Mouse (Mus musculus) c-Kit-positive CD71-negative TER-119-negative erythroid progenitor cells, embryonic 14.5 days (primary cell): ENCODE measurements around the gene Rce1.

Experiments
- DNase-seq: peaks from one replicate; pipeline ENCODE4 v3.0.0-alpha.2; 2013; ENCODE audit warnings: low read depth

Rce1 gene

GRCm38 (mm10) chr19:4625179-4625828 lies at the start of gene Rce1:
Gene Rce1, minus strand, starts transcription at chr19:4625641.
- DNase-seq, result peak; percentile 86

GRCm38 (mm10) chr19:4672401-4672800 lies 47.0 kb upstream of the Rce1 start:
- no peak for DNase-seq

- DNase-seq, result no peak
Observed at GRCm38 (mm10) chr19:4670776-4671175, 45.3 kb upstream of the Rce1 start.

GRCm38 (mm10) chr19:4666815-4667214 lies 41.4 kb upstream of the Rce1 start:
- no peak for DNase-seq

GRCm38 (mm10) chr19:4658156-4658555 lies 32.7 kb upstream of the Rce1 start:
- no peak for DNase-seq

- DNase-seq, result no peak
Observed at GRCm38 (mm10) chr19:4646917-4647492, 21.6 kb upstream of the Rce1 start.

- DNase-seq, result no peak
Observed at GRCm38 (mm10) chr19:4644271-4644670, 18.8 kb upstream of the Rce1 start.

GRCm38 (mm10) chr19:4635986-4636385 lies 10.5 kb upstream of the Rce1 start:
- DNase-seq, result no peak

GRCm38 (mm10) chr19:4628819-4629218 lies 3.4 kb upstream of the Rce1 start:
- DNase-seq, result peak; percentile 72

- no peak for DNase-seq
Observed at GRCm38 (mm10) chr19:4625829-4626535, 541 bp upstream of the Rce1 start.

- no peak for DNase-seq
Observed at GRCm38 (mm10) chr19:4624406-4625178, 849 bp downstream of the Rce1 start.

- no peak for DNase-seq
Observed at GRCm38 (mm10) chr19:4624006-4624405, 1.4 kb downstream of the Rce1 start.

- no peak for DNase-seq
Observed at GRCm38 (mm10) chr19:4623419-4623818, 2.0 kb downstream of the Rce1 start.

- no peak for DNase-seq
Observed at GRCm38 (mm10) chr19:4622780-4623179, 2.7 kb downstream of the Rce1 start.

- DNase-seq, result no peak
Observed at GRCm38 (mm10) chr19:4620721-4621120, 4.7 kb downstream of the Rce1 start.

GRCm38 (mm10) chr19:4619461-4619860 lies 6.0 kb downstream of the Rce1 start:
- no peak for DNase-seq

- DNase-seq, result no peak
Observed at GRCm38 (mm10) chr19:4618183-4618582, 7.3 kb downstream of the Rce1 start.

GRCm38 (mm10) chr19:4616546-4616945 lies 8.9 kb downstream of the Rce1 start:
- DNase-seq, result no peak

GRCm38 (mm10) chr19:4615151-4616093 lies 10.0 kb downstream of the Rce1 start, which contains the start of gene Lrfn4:
Gene Lrfn4, minus strand, starts transcription at chr19:4615667.
- DNase-seq, result peak; percentile 68

GRCm38 (mm10) chr19:4614305-4615150 lies 10.9 kb downstream of the Rce1 start:
- no peak for DNase-seq
